Mouse (Mus musculus) lung, embryonic 14.5 days (tissue): ENCODE measurements around the gene Tmem121. TPM values are rescaled to one million over a fixed set of nuclear protein-coding genes. Genes with fewer than 3 reads are reported as not detected.

Experiments used
- ATAC-seq: fragments of 200-750 bp; cut with Nextera tagmentation; 2 replicates; pipeline ENCODE4 v1.8.0; 2017; ENCODE audit warnings: mild to moderate bottlenecking, moderate TSS enrichment, moderate library complexity; ENCODE audit not compliant: insufficient read depth
- DNase-seq: peaks from one replicate; pipeline ENCODE4 v3.0.0-alpha.2; 2015
- H3K27ac ChIP-seq: fragments of 300-500 bp; sonication (generic); 2 replicates; pipeline ENCODE4 v1.5.1; 2014; ENCODE audit warnings: low read depth, mild to moderate bottlenecking, moderate library complexity
- H3K27me3 ChIP-seq: fragments of 300-500 bp; sonication (generic); 2 replicates; pipeline ENCODE4 v1.6.1; 2014; ENCODE audit warnings: low read length, control low read depth; ENCODE audit not compliant: insufficient read depth
- H3K36me3 ChIP-seq: fragments of 300-500 bp; sonication (generic); 2 replicates; pipeline ENCODE4 v1.6.1; 2014; ENCODE audit warnings: control low read depth; ENCODE audit not compliant: insufficient read depth
- H3K4me1 ChIP-seq: fragments of 300-500 bp; sonication (generic); 2 replicates; pipeline ENCODE4 v1.6.1; 2014; ENCODE audit warnings: antibody characterized with exemption, control low read depth; ENCODE audit not compliant: insufficient read depth
- H3K4me2 ChIP-seq: fragments of 300-500 bp; sonication (generic); 2 replicates; pipeline ENCODE4 v1.6.1; 2014; ENCODE audit warnings: mild to moderate bottlenecking
- H3K4me3 ChIP-seq: fragments of 300-500 bp; sonication (generic); 2 replicates; pipeline ENCODE4 v1.5.1; 2014; ENCODE audit warnings: low read depth, low read length
- H3K9ac ChIP-seq: fragments of 300-500 bp; sonication (generic); 2 replicates; pipeline ENCODE4 v1.6.1; 2014
- H3K9me3 ChIP-seq: fragments of 300-500 bp; sonication (generic); 2 replicates; pipeline ENCODE4 v1.6.1; 2016; ENCODE audit warnings: low read depth, low read length, control low read depth
- CTCF ChIP-seq: IDR thresholded peaks from 2 replicates; pipeline ENCODE4 v1.5.1; 2016; ENCODE audit warnings: antibody characterized with exemption, low read depth
- WGBS: fragments of 180-500 bp; shearing (Covaris S2); extraction: QIAGEN DNeasy Blood & Tissue Kit; methylation state at CpG from one replicate; pipeline ENCODE4 v1.1.7; 2014; 5-methylcytosine and 5-hydroxymethylcytosine counted together
- polyA plus RNA-seq: library from polyadenylated mRNA; unstranded; fragments of >200 nt; fragmentation: Nextera tagmentation; extraction: Ambion mirVana; gene quantifications from 2 replicates; pipeline ENCODE4 v1.2.1, GENCODE M21; 2014

Tmem121 gene
- polyA plus RNA-seq, 1 experiment from 2014 or later = 6.1 TPM

GRCm38 (mm10) chr12:113154747-113155075 lies 31.0 kb upstream of the Tmem121 start:
- Histone ChIP-seq H3K27ac (peak overlapping the region; percentile 90), H3K4me3 (peak overlapping the region; percentile 65), H3K9ac (no peak overlapping the region; the same call in 1 of the 2 replicates), H3K4me2 (peak overlapping the region; percentile 89), H3K27me3 (peaks cover 18% of the 10 kb centered on the region; the same call in 1 of the 2 replicates), H3K4me1 (peaks cover 9% of the 10 kb centered on the region), H3K9me3 (no peaks in the 10 kb centered on the region), H3K36me3 (no peaks in the 10 kb centered on the region)
- DNase-seq = peak; percentile 23
- 73% methylated on average over 6 of the region's 6 CpGs for WGBS
- ATAC-seq = no peak
- no peak for TF ChIP-seq CTCF

DNA sequence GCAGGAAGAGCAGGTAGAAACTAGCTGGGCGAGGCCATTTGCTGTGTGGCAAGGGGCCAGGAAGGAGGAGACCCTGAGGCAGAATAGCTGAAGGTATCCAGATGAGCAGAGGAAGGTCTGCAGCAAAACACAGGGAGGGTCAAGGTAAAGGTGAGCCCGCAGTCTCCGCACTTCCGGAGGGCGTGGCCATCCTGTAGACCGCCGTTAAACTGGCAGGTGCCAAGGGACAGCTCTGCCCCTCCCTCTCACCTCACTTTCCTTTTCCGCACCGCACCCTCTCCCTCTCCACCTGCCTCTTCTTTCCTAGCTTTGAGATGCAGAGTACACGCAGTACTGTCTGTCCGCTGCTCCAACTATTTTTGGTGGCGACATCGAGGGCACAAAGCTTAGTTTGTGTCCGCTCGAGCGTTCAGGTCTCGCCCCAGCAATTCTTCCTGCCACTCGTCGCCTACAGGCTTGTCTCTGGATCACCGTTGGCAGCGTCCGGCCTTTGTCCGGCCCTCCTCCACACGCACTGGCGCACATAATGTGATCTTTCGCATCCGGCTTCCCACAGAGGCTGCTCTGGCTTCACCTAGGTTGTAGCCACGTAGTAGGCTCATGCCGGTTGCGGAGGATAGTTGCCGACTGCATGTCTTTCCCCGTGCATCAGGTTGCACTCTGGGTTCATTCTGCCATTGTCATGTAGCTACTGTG lies 30.5 kb upstream of the Tmem121 start:
- Histone ChIP-seq H3K4me3 (peak overlapping the region; percentile 65), H3K9me3 (no peaks in the 10 kb centered on the region), H3K4me2 (peak overlapping the region; percentile 89), H3K9ac (peak overlapping the region; percentile 55), H3K36me3 (no peaks in the 10 kb centered on the region), H3K4me1 (peaks cover 9% of the 10 kb centered on the region), H3K27ac (peak overlapping the region; percentile 90), H3K27me3 (peaks cover 18% of the 10 kb centered on the region; the same call in 1 of the 2 replicates)
- DNase-seq (peak; percentile 73), ATAC-seq (peak; percentile 0; the same call in 1 of the 2 replicates)
- WGBS = 4% methylated on average over 32 of the region's 32 CpGs
- no peak for TF ChIP-seq CTCF

DNA sequence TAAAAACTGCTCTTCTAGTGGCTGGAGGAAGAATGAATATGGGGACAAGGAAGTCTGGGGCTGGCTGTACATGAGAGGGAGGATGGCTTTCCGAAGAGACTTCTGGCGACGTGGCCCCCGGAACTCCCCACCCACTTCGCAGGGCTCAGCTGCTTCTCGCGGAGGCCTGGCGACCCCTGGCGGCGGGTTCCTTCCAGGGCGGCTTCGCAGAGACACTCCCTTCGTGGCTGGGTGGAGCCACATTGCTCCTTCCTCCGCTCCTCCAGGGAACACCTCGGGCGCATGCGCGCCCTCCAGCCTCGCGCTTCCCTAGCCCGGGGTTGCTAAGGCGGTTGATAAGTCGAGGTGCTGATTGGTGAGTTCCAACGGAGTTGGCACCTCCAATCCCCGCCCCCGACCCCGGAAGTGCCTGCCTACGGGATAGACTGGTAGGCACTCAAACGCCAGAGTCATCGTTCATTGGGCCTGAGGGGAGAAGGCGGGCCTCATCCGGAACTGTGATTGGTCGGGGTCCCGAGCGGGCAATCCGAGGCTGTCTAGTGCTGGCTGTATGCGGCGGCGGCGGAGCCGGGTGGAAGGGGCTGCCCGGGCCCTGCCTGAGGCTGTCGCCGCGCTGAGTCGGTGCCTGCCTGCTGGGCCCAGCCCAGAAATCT lies 29.7 kb upstream of the Tmem121 start, which contains the start of gene Tedc1:
Tedc1 (plus strand) TSS at position 535 of the 653 bp plus-strand sequence.
- peak within 1 kb of the TSS; percentile 93 for H3K4me2 ChIP-seq
- peaks cover 9% of the 10 kb centered on the region for H3K4me1 ChIP-seq
- no peaks in the 10 kb centered on the region for H3K36me3 ChIP-seq
- TF ChIP-seq CTCF = peak; percentile 99
- peak; percentile 100 for DNase-seq
- ATAC-seq = peak; percentile 95
- peak within 1 kb of the TSS; percentile 59 for H3K9ac ChIP-seq
- no peaks in the 10 kb centered on the region for H3K9me3 ChIP-seq
- peak within 1 kb of the TSS; percentile 65 for H3K4me3 ChIP-seq
- H3K27me3 ChIP-seq = peaks cover 11% of the 10 kb centered on the region; the same call in 1 of the 2 replicates
- peak within 1 kb of the TSS; percentile 90 for H3K27ac ChIP-seq
- WGBS = under 1% methylated on average over 46 of the region's 46 CpGs

DNA sequence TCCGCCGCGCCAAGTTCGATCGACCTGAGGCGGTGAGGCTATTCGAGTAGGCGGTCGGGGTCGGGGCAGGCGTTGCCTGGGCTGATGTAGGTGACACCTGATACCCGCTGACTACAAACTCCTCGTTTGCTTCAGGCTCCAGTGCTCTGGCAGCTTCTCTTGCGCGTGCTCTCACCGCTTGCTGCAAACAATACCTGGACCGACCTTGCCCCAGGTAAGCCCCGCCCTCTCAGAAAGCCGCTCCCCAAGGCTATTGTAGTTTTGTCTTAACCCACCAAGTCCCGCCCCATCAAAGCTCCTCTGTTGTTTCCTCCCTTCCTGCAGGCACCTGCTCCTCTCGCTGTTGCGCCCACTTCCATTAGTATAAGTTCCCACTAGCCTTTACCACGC lies 29.2 kb upstream of the Tmem121 start:
- no peak for ATAC-seq
- peaks cover 9% of the 10 kb centered on the region for H3K4me1 ChIP-seq

DNA sequence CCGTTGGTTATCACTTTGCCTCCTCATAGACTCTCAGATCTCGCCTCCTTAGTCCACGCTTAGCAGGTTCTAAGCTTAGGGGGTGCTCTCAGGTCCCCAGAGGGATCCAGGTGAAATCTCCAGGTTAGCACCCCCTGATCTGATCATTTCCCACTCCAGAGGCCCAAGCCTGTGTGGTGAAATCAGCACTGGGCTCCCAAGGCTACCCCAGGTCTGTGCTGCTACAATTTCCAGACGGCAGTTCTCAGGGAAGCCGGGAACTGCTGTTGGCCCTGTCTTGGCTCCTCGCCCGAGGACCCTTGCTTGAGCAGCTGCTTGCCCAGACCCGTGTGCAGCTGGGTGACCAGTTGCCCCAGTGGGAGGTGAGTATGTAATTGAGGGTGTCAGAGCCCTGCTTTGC lies 28.7 kb upstream of the Tmem121 start:
- Histone ChIP-seq H3K4me3 (peak overlapping the region; percentile 65), H3K27me3 (0 out of 2 replicates have a peak, but pooled peaks cover 6% of the 10 kb centered on the region), H3K9ac (peak overlapping the region; percentile 59), H3K36me3 (0 out of 2 replicates have a peak, but pooled peaks cover 8% of the 10 kb centered on the region), H3K4me1 (peaks cover 9% of the 10 kb centered on the region), H3K9me3 (no peaks in the 10 kb centered on the region), H3K27ac (peak overlapping the region; percentile 67), H3K4me2 (peak overlapping the region; percentile 93)
- no peak for TF ChIP-seq CTCF
- ATAC-seq (no peak), DNase-seq (peak; percentile 37)
- WGBS = 19% methylated on average over 8 of the region's 8 CpGs

More for the DNA sequence above, 29.2 kb upstream of the Tmem121 start:
- H3K27me3 ChIP-seq = 0 out of 2 replicates have a peak, but pooled peaks cover 7% of the 10 kb centered on the region
- under 1% methylated on average over 23 of the region's 23 CpGs for WGBS
- TF ChIP-seq CTCF = no peak
- peak overlapping the region; percentile 67 for H3K27ac ChIP-seq
- peak overlapping the region; percentile 93 for H3K4me2 ChIP-seq
- H3K36me3 ChIP-seq = 0 out of 2 replicates have a peak, but pooled peaks cover 3% of the 10 kb centered on the region
- no peaks in the 10 kb centered on the region for H3K9me3 ChIP-seq
- H3K9ac ChIP-seq = peak overlapping the region; percentile 59
- DNase-seq = no peak
- H3K4me3 ChIP-seq = peak overlapping the region; percentile 65

DNA sequence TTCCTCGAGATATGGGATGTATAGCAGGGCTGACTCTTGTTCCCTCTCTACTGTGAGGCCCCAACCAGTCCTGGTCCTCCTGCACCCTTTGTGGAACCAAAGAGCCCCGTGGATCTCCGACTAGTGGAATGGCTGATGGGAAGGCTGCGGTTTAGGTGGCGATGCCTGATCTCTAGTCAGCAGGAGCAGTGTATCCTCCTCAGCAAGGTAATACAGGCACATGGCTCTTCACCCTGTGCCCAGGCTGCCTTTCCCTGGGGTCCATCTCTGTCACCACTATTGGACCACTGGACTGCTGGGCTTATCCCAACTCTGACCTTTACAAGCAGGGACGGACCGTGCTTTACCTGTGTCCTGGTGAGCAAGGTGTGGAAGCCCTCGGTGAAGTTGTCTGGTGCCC lies 28.2 kb upstream of the Tmem121 start:
- TF ChIP-seq CTCF = no peak
- Histone ChIP-seq H3K9me3 (no peaks in the 10 kb centered on the region), H3K4me3 (peak overlapping the region; percentile 65), H3K27me3 (0 out of 2 replicates have a peak, but pooled peaks cover 4% of the 10 kb centered on the region), H3K9ac (peak overlapping the region; percentile 59; the same call in 1 of the 2 replicates), H3K4me2 (peak overlapping the region; percentile 93), H3K27ac (no peak overlapping the region), H3K36me3 (peaks cover 12% of the 10 kb centered on the region; the same call in 1 of the 2 replicates), H3K4me1 (peaks cover 9% of the 10 kb centered on the region)
- WGBS = 83% methylated on average over 8 of the region's 8 CpGs
- DNase-seq (no peak), ATAC-seq (no peak)

GRCm38 (mm10) chr12:113157971-113158370 lies 27.8 kb upstream of the Tmem121 start:
- 0 out of 2 replicates have a peak, but pooled peaks cover 4% of the 10 kb centered on the region for H3K27me3 ChIP-seq
- 88% methylated on average over 8 of the region's 8 CpGs for WGBS
- H3K4me2 ChIP-seq = no peak overlapping the region
- DNase-seq (no peak), ATAC-seq (no peak)
- TF ChIP-seq CTCF = no peak
- H3K9me3 ChIP-seq = no peaks in the 10 kb centered on the region
- H3K9ac ChIP-seq = no peak overlapping the region
- no peak overlapping the region for H3K27ac ChIP-seq
- H3K4me3 ChIP-seq = no peak overlapping the region
- peaks cover 9% of the 10 kb centered on the region for H3K4me1 ChIP-seq
- H3K36me3 ChIP-seq = peaks cover 15% of the 10 kb centered on the region; the same call in 1 of the 2 replicates
